8 mouse cellular contexts compared by ENCODE assay signal in the genomic region with DNA sequence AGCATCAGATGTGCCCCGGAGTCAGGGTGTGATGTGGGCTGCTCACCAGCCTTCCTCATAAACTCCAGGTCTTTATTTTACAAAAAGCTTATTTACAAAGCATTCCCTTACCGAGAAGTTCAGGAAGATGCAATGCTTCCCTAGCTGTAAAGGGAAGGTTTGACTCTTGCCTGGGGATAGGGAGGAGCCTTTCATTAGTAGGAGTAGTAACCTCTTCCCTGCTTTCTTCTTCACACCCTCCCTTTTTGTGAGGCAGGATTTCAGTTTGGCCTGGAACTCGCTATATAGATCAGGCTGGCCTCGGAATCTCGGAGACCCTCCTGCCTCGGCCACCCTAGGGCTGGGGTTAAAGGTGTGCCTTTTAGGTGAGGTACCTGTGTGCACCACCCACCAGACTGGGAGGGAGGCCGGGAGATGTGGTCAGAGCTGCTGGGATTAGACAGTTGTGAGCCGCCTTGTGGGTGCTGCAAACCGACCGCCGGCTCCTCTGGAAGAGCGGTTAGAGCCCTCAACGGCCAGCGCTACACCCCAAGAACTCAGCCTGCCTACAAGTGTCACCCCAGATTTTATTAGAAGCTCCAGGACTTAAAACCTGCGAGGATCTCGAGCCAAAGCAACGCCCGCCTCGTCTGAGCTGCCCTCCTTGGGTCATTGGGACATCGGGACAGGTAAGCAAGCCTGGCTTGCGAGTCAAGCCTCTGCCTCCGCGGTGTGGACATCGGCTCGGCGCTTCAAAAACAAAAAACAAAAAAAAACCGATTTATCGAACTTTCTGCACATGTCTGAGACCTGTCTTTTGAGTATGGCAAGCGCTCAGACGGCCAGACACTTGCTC. TPM values are rescaled to one million over a fixed set of nuclear protein-coding genes. Genes with fewer than 3 reads are reported as not detected.
DNase-seq lines count a peak whose midpoint lies in the region; ATAC-seq and TF ChIP-seq lines count a peak whose summit lies in the region.

A gene (plus strand): TSS at position 273 of the 835 bp plus-strand sequence.

- CTCF ChIA-PET in Patski (lab: Charles Lee) = no interaction called here

- in situ Hi-C loops in Patski (cut with MboI; ENCODE audit: low pct_unique_long_range_greater_than_20kb) = no loop called here

- H3K4me1 ChIP-seq in kidney, adult 2 months (ENCODE audit: control insufficient read depth, insufficient read depth, low read length) = peaks cover 17% of the 10 kb centered on the region
- H3K4me1 ChIP-seq in embryonic facial prominence, embryonic 13.5 days = peaks cover 33% of the 10 kb centered on the region
- H3K4me1 ChIP-seq in heart, embryonic 10.5 days = peaks cover 25% of the 10 kb centered on the region
- peaks cover 30% of the 10 kb centered on the region for H3K4me1 ChIP-seq in liver, embryonic 15.5 days (replicated peaks)
- peaks cover 17% of the 10 kb centered on the region for H3K4me1 ChIP-seq in stomach, embryonic 14.5 days (ENCODE audit: control insufficient read depth, insufficient read depth, low read length)

- DNase-seq in kidney, adult 2 months = no peak
- no peak for DNase-seq in kidney, adult 8-10 months
- no peak for DNase-seq in Patski (ENCODE audit: low read depth, low spot score)
- no peak for DNase-seq in heart, embryonic 10.5 days (ENCODE audit: low spot score)
- DNase-seq in kidney, postnatal 10 days = peak; percentile 27

- no peak for TF ChIP-seq CTCF in kidney, adult 2 months (conservative IDR thresholded peaks at IDR 0.05; ENCODE audit: insufficient read depth, insufficient read length, low read depth, low read length)
- no peak for TF ChIP-seq CTCF in Patski (IDR thresholded peaks at IDR 0.05)

- WGBS in kidney, adult 2 months = 41% methylated on average over 30 of the region's 30 CpGs
- 46% methylated on average over 30 of the region's 30 CpGs for WGBS in embryonic facial prominence, embryonic 13.5 days
- WGBS in heart, embryonic 10.5 days = 41% methylated on average over 30 of the region's 30 CpGs
- 40% methylated on average over 30 of the region's 30 CpGs for WGBS in liver, embryonic 15.5 days (ENCODE audit: insufficient replicate concordance)
- WGBS in stomach, embryonic 14.5 days = 41% methylated on average over 30 of the region's 30 CpGs

- H3K9ac ChIP-seq in embryonic facial prominence, embryonic 13.5 days = peak within 1 kb of the TSS; percentile 95
- H3K9ac ChIP-seq in liver, embryonic 15.5 days = peak within 1 kb of the TSS; percentile 91
- peak within 1 kb of the TSS; percentile 98 for H3K9ac ChIP-seq in stomach, embryonic 14.5 days (replicated peaks; ENCODE audit: low read depth, low read length)

- H3K4me2 ChIP-seq in embryonic facial prominence, embryonic 13.5 days = peak within 1 kb of the TSS; percentile 77
- H3K4me2 ChIP-seq in liver, embryonic 15.5 days = peak within 1 kb of the TSS; percentile 96
- H3K4me2 ChIP-seq in stomach, embryonic 14.5 days (replicated peaks; ENCODE audit: low read depth, low read length) = peak within 1 kb of the TSS; percentile 55

- no peaks in the 10 kb centered on the region for H3K36me3 ChIP-seq in kidney, adult 2 months (ENCODE audit: control insufficient read depth, insufficient read depth, low read length)
- H3K36me3 ChIP-seq in embryonic facial prominence, embryonic 13.5 days = no peaks in the 10 kb centered on the region
- H3K36me3 ChIP-seq in heart, embryonic 10.5 days = no peaks in the 10 kb centered on the region
- H3K36me3 ChIP-seq in liver, embryonic 15.5 days (replicated peaks) = no peaks in the 10 kb centered on the region
- no peaks in the 10 kb centered on the region for H3K36me3 ChIP-seq in stomach, embryonic 14.5 days (ENCODE audit: control insufficient read depth, insufficient read depth, low read length)

- no peaks in the 10 kb centered on the region for H3K9me3 ChIP-seq in embryonic facial prominence, embryonic 13.5 days
- no peaks in the 10 kb centered on the region for H3K9me3 ChIP-seq in heart, embryonic 10.5 days
- H3K9me3 ChIP-seq in liver, embryonic 15.5 days (replicated peaks) = no peaks in the 10 kb centered on the region
- no peaks in the 10 kb centered on the region for H3K9me3 ChIP-seq in stomach, embryonic 14.5 days (ENCODE audit: control insufficient read depth, low read depth, low read length)

- ATAC-seq in Patski = no peak
- ATAC-seq in embryonic facial prominence, embryonic 13.5 days (ENCODE audit: insufficient number of reproducible peaks, insufficient read depth, low FRiP score, low TSS enrichment, low read depth) = no peak; the same call in 1 of the 2 replicates
- 0 out of 2 replicates have a peak, but pooled peaks have one; percentile 0 for ATAC-seq in liver, embryonic 15.5 days (ENCODE audit: insufficient read depth)
- peak; percentile 15; the same call in 1 of the 2 replicates for ATAC-seq in stomach, embryonic 14.5 days (ENCODE audit: insufficient number of reproducible peaks, insufficient read depth, low FRiP score, low read depth)

- POLR2A ChIA-PET in Patski (lab: Charles Lee) = no interaction called here

- H3K27ac ChIP-seq in kidney, adult 2 months (ENCODE audit: insufficient read depth, low read depth, low read length) = peak within 1 kb of the TSS; percentile 59
- H3K27ac ChIP-seq in embryonic facial prominence, embryonic 13.5 days = peak within 1 kb of the TSS; percentile 95
- peak within 1 kb of the TSS; percentile 99 for H3K27ac ChIP-seq in heart, embryonic 10.5 days
- peak within 1 kb of the TSS; percentile 79 for H3K27ac ChIP-seq in liver, embryonic 15.5 days (replicated peaks)
- peak within 1 kb of the TSS; percentile 97 for H3K27ac ChIP-seq in stomach, embryonic 14.5 days (ENCODE audit: low read length)

- no peaks in the 10 kb centered on the region for H3K27me3 ChIP-seq in kidney, adult 2 months (replicated peaks; ENCODE audit: control insufficient read depth, insufficient read depth, low read length)
- H3K27me3 ChIP-seq in Patski = no peaks in the 10 kb centered on the region
- H3K27me3 ChIP-seq in embryonic facial prominence, embryonic 13.5 days = no peaks in the 10 kb centered on the region
- H3K27me3 ChIP-seq in heart, embryonic 10.5 days (ENCODE audit: insufficient read depth, poor library complexity, severe bottlenecking) = no peaks in the 10 kb centered on the region; the same call in 1 of the 2 replicates
- H3K27me3 ChIP-seq in liver, embryonic 15.5 days = no peaks in the 10 kb centered on the region
- H3K27me3 ChIP-seq in stomach, embryonic 14.5 days (ENCODE audit: control insufficient read depth, insufficient read depth, low read length) = no peaks in the 10 kb centered on the region

- peak within 1 kb of the TSS; percentile 98 for H3K4me3 ChIP-seq in kidney, adult 2 months (ENCODE audit: insufficient read depth, low read depth, low read length)
- peak within 1 kb of the TSS; percentile 88 for H3K4me3 ChIP-seq in embryonic facial prominence, embryonic 13.5 days
- peak within 1 kb of the TSS; percentile 99 for H3K4me3 ChIP-seq in heart, embryonic 10.5 days
- H3K4me3 ChIP-seq in liver, embryonic 15.5 days (replicated peaks) = peak within 1 kb of the TSS; percentile 88
- H3K4me3 ChIP-seq in stomach, embryonic 14.5 days (ENCODE audit: low read depth, low read length) = peak within 1 kb of the TSS; percentile 99

- no peak for TF ChIP-seq POLR2A in kidney, adult 2 months (IDR thresholded peaks at IDR 0.05; ENCODE audit: low read depth, low read length)

RNA-seq across cellular contexts. Expression of the gene that starts here (rescaled TPM):
- polyA plus RNA-seq in kidney, adult 2 months (2012; rRNA removed) = 23.4 and 23.9 TPM in 2 replicates
- 68.5 TPM for polyA plus RNA-seq in Patski (2021)
- 15.3 and 17.6 TPM in 2 replicates for polyA plus RNA-seq in embryonic facial prominence, embryonic 13.5 days (2015; fragmentation: Nextera tagmentation; extraction: Ambion mirVana)
- 7.0 and 11.0 TPM in 2 replicates for polyA plus RNA-seq in heart, embryonic 10.5 days (2016; fragmentation: Nextera tagmentation; extraction: Ambion mirVana)
- 2.7 and 3.1 TPM in 2 replicates for polyA plus RNA-seq in liver, embryonic 15.5 days (2015; fragmentation: Nextera tagmentation; extraction: Ambion mirVana)
- polyA plus RNA-seq in stomach, embryonic 14.5 days (2014; fragmentation: Nextera tagmentation; extraction: Ambion mirVana) = 19.6 and 19.7 TPM in 2 replicates

Comparison
In these comparisons a context has a peak if more than half of its experiments do, and no peak if none do; other contexts are left out.
1. ATAC-seq: peak in liver, embryonic 15.5 days (single experiment) and stomach, embryonic 14.5 days (single experiment); none in Patski (single experiment) and embryonic facial prominence, embryonic 13.5 days (single experiment).
2. Peak in every context shown above with its lines, with median percentiles within 50 percentile points of each other: H3K27ac ChIP-seq, H3K4me3 ChIP-seq, H3K4me2 ChIP-seq and H3K9ac ChIP-seq.